Mouse (Mus musculus) erythroblast, embryonic 14.5 days (primary cell): ENCODE measurements around the gene BC035044.

Experiments
- GATA1 ChIP-seq: IDR thresholded peaks from 2 replicates; pipeline ENCODE4 v1.6.1; 2012; ENCODE audit warnings: low read length, inconsistent platforms, mixed read lengths
- TAL1 ChIP-seq: IDR thresholded peaks from 3 replicates; pipeline ENCODE4 v1.6.1; 2012; ENCODE audit warnings: low read length, inconsistent platforms, mixed read lengths

- TF ChIP-seq GATA1, result no peak
- TF ChIP-seq TAL1, result no peak
Observed at GRCm38 (mm10) chr6:128808532-128808931, 82.4 kb downstream of the BC035044 start.
